Mouse (Mus musculus): ENCODE data around the gene Kif28. TPM values are rescaled to one million over a fixed set of nuclear protein-coding genes. Genes with fewer than 3 reads are reported as not detected.
"Not testable (repeated sequence)": the region's sequence is repeated elsewhere in the genome, so short reads cannot be mapped to it uniquely, and the experiment has no call there.

Kif28 gene
- under 1 TPM; 0.19 to 0.32 TPM for total RNA-seq (2021)
- long read RNA-seq, experiment 1: 0 reads
- long read RNA-seq, experiment 2: 0 reads

DNA sequence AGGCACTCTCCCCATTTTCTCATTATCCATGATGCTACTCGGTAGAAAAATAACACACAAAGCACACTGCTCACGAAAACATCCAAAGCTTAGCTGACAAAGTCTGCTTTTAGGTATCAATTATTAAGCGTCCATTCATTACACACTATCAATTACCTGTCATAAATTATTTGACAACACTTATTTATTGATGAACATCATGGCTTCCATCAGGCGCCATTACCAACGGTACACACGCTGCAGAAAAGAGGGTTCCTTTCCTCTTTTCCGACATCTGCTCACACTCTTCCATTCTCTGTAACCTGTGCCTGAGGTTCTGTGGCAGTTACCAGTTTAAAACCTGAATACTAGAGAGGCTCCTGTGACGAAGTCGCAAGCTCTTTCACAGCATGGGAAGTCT lies at the start of gene Kif28:
Gene Kif28 (minus strand): TSS at position 101 of the 400 bp plus-strand sequence.
- no peak for DNase-seq (ENCODE audit: low spot score in 2 of 2)

DNA sequence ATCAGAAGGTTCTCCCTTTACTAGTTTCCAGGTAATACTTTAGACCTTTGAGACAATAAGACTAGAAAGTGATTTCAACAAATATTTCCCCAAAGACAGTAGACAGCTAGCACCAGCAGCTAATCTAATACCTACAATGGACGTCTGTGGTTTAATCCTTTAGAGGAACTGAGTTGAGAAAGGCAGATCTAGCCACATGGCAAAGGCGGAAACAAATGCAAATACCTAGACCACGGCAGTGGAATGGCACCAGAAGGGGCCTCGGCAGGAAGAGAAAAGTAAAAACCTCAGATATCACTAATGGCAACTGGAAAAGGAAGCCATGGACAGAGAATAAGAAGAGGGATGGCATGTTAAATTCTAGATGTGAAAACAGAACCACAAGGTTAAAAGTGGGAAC lies 42.2 kb upstream of the Kif28 start:
- DNase-seq (ENCODE audit: low spot score in 2 of 2): no peak

DNA sequence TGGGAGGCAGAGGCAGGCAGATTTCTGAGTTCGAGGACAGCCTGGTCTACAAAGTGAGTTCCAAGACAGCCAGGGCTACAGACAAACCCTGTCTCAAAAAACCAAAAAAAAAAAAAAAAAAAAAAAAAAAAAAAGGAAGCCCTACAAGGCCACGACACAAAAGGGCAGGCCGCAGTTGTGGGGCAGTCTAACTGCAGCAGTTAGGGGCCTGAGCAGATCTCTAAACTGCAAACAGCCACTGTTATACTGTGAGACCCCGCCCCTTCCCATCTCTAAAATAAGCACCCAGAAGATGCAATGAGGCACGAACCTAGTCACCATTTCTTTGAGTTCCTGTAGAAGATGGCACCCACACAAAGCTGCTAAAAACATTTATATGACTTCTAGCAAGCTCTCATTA lies 40.4 kb upstream of the Kif28 start:
- no peak for DNase-seq (ENCODE audit: low spot score in 2 of 2)

DNA sequence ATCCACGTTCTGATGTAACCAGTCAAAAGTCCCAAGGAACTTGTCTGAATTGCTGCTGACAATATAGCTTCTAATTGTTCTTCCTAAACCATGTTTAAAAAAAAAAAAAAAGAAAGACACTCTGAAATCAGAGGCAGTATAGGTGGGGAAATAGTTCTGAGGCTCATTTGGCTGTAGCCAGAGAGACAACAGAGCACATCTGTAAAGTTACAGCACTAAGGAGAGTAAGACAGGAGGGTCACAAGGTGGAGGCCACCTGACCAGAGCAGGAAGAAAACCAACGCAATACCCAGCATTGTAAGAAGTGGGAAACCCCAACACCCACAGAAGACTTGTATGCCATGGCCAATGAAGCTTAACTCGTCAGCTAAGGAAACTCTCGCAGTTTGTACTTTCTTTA lies 39.0 kb upstream of the Kif28 start:
- no peak for DNase-seq (ENCODE audit: low spot score in 2 of 2)

DNA sequence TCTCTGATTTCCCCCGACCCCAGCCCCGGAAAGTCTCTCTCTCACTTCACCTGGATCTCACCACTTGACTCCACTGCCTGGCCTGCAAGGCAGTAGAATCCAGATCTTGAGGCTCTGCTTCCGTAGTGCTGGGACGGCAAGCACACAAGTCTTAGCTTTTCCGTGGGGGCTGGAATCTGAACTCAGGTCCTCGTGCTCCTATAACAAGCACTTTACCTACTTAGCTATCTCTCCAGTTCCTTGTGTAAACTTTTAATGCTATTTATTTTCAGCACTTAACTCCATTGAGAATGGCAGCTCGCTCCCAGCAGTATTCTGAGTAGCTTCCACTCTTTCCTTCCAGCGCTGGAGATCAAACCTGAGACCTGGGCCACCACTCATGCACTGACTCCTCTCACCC lies 31.8 kb upstream of the Kif28 start:
- DNase-seq (ENCODE audit: low spot score in 2 of 2): no peak

DNA sequence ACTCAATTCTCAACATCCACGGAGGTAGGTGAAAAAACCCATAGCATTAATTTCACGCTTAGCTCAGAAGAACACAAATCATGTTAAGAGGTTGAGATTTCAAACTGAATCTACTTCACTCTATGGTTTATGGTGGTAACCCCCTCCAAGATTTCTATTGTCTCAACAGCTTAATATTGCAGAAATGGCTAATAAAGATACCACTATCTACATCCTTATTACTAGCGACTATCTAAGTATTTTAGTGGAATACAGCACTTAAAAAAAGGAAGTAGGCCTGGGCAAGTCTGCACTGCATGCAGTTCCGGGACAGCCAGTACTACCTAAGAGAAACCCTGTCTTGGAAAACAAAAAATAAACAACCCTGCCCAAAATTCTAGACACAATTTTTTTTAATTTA lies 15.5 kb upstream of the Kif28 start:
- DNase-seq (ENCODE audit: low spot score in 2 of 2): no peak

DNA sequence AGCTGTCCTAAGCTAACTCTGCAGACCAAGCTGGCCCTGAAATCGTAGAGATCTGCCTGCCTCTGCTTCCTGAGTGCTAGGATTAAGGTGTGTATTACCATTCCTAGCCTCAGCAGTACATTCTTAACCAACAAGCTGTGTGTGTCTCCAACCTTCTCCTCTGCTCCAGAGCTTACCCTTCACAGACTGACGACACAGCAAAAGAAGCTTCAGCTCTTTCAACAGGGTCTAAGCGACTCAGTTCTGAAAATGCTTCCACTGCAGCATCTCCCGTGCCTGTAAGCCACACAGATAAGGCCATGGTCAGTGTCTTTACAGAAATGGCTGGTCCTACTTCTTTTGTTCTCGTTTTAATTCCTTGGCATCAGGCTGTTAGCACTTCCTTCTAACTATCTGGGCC lies 15.0 kb upstream of the Kif28 start:
- DNase-seq (ENCODE audit: low spot score in 2 of 2): no peak

DNA sequence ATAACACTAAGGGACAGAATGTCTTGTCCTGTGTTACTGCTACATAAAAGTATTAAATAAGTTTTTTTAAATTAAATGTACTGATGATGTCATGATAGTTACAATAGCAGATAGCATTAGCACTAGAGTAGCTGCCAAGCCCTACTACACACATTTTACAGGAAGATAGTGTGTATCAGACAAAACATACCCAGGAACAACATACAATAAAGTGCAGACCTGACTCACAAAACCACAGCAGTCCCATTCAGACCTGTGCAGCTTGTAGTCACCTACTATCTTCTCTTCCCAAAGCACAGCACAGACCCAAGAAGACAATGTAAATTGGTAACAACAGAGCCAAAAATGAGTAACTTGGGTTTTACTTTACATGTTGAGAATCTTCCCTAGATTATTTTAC lies 11.4 kb upstream of the Kif28 start:
- no peak for DNase-seq (ENCODE audit: low spot score in 2 of 2)

DNA sequence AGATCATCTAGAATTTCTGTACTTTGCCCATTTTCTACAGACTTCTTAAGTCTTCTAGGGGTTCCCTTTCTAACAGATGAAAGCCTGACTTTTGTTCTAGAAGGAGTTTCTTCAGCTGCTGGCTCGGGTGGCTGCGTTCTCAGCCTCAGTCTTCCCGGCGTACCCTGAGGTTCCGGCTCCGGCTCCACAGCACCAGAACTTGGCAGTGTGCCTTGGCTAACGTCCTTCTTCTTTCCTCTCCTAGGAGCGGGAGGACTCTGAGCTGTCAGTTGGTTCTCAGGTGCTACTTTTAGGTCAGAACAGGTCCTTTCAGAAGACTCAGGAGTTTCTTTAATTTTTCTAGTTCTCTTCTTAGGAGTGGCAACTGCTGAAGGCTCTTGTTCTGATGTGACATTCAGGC lies 7.9 kb upstream of the Kif28 start:
- no peak for DNase-seq (ENCODE audit: low spot score in 2 of 2)

DNA sequence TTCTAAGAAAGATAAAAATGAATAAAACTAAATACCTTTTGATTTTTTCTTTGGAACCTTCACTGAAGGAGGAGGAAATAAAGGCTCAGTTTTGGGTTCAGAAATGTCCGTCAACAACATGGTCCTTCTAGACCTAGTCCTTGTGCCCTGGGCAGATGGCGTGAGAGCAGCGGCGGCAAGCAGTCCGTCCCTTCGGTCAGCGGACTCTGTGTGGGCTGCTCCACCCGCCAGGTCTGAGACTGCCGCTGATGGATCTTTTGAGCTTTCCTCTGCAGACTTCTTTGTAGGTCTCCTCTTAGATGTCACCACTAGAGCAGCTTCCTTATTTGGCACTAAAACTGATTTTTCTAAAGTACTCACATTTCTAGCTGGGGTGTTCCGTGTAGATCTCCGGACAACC lies 7.2 kb upstream of the Kif28 start:
- DNase-seq (ENCODE audit: low spot score in 2 of 2): no peak

DNA sequence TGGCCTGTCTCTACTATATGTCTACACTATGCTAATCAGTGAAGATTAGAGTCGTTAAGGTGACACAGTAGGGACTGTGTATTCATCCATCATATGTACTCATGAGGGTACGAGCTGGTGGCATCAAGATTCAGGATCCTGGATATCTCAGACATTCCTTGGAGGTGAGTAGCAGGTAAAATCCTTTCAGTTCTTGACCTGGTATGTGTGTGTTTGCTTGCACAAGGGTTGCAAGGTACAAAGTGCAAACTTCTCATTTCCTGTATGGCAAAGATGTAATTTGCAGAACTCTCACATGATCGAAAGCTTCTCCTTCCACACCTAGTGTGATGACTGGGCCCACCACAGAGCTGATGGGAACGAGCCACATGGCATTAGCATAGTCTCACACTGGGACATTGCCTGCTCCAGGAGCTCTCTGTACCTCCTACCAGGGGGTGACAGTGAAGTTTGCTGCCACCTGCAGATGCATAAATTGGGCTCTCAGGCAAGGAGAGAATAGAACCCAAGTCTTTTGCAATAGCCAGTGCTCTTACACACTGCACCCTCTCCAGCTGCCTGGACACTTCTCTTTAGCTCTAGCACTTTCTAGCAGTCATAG lies 1.4 kb downstream of the Kif28 start:
- DNase-seq (ENCODE audit: low spot score in 2 of 2): no peak

DNA sequence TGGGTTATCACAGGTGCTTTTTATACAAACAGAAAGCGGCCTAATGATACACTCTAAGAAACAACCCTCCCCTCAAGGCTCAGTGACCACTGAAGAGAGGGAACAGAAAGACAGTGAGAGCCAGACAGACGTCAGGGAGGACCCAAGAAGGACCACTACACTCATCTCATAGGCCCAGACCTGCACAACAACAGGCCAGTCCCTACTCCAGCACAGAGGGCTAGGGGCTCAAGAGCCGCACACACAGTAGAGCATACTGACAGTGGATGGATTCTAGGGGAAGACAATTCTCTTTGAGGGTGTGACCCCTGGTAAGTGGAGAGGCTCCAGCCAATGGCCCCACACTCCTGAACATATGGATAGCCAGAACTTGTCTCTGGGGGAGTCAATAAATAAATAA lies 8.6 kb downstream of the Kif28 start:
- DNase-seq (ENCODE audit: low spot score in 2 of 2): no peak

DNA sequence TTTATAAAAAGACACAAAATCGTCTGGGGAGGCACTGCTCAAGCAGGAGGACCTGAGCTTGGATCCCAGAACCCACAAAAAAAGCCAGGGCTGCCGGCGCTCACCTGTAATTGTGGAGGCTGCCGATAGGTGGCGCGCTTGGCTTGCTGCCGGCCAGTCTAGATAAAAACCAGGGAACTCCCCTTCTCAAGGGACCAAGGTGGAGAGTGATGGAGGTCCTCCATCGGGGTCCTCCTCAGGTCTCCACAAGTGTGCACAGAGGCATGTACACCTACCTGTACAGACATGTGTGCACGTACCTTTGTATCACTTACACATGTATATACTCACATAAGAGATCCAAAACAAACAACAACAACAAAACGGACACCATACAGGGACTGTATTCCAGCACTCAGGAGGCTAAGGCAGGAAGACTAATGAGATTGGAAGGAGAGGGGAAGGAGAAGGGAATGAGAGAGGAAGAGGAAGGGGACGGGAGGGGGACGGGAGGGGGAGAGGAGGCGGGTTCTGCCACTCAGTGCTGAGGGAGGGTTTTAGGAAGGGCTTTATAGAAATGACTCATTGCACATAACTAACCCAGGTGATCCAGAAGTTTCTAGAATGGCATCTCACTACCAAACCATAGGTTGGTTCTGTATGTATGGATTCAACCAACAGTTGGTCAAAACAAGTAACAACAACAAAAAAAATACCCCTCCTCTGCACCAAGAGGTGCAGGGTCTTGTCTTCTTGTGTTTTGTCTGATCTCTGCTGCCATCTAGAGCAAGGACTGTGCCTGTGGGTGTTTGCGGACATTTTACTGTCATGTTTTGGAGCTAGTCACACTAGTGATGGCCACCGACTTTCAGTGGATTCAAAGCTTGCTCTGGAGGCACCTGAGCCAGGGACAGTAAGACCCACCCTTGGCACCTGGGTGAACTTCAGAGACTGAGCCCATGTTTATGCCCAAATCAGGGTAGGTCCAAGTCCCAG lies 10.3 kb downstream of the Kif28 start:
- DNase-seq (ENCODE audit: low spot score in 2 of 2): peak; percentile 68 to 72

DNA sequence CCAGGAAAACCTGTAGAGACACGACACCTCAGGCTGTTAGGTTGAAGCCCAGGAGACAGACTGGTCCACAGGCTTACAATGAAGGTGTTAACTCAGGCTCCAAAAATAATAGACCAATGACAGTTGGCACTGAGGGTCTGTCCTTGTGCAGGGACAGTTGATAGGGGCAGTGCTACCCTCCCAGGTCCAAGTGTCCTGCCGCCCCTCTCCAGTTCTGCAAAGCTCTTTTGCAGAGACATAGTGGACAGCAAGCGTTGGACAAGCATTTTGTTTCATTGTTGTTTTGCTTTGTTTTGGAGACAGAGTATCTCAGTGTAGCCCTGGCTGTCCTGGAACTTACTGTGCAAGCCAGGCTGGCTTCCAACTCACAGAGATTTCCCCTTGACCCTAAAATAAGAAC lies 13.7 kb downstream of the Kif28 start:
- no peak for DNase-seq (ENCODE audit: low spot score in 2 of 2)

DNA sequence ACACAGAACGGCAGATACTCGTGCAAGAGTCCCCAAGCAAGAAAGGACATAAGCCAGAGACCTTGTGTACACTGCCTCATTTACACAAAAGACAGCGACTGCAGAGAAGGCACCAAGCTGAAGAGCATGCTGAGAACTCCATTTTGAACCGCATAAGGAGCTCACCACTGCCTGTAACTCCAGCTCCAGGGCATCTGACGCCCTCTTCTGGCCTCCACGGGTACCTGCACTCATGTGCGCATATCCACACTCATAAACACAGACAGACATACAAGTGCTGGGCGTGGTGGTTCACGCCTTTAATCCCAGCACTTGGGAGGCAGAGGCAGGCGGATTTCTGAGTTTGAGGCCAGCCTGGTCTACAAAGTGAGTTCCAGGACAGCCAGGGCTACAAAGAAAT lies 16.4 kb downstream of the Kif28 start:
- no peak for DNase-seq (ENCODE audit: low spot score in 2 of 2)

DNA sequence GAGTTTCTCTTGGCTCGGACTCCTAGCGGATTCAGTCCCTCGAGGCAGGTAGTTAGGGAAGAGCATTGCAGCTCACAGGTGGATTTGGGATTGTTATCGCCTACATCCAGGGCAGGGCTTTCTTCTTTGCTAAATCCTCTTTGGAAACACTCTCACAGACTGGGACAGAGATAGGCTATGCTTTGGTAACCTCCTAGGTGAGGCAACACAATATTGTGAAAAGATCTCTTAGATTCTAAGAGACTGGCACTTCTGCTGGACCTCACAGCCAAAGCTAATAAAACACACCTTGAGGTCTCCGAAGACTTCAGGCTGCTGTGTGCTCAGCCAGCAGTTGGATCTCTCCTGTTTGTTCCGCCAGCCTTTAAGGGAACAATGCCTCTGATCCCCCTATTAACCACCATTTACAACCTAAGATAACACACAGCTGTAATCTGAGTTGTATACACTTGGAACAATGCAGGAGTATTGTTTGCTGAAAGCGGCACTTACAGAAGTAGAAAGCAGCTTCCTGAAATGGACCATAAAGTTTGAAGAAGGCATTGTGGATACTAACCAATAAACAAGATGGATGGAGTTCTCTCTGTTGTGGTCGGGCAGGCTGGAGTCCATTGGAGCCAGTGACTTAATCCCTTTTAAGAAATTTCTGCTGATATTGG lies 22.1 kb downstream of the Kif28 start:
- no peak for DNase-seq (ENCODE audit: low spot score in 2 of 2)

DNA sequence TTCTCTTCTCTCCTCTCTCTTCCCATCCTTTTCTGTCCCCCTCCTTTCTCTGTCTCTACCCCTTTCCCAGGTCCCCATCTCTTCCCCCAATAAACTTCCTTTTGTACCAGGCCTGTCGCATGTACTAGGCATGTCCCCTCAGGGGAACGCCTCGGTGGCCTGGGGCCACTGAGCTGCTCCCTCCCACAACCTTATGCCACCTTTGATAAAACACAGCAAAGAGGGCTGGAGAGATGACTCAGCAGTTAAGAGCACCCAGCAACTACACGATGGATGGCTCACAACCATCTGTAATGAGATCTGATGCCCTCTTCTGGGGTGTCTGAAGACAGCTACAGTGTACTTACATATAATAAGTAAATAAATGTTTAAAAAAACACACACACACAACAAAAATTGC lies 29.3 kb downstream of the Kif28 start:
- DNase-seq (ENCODE audit: low spot score in 2 of 2): no peak

DNA sequence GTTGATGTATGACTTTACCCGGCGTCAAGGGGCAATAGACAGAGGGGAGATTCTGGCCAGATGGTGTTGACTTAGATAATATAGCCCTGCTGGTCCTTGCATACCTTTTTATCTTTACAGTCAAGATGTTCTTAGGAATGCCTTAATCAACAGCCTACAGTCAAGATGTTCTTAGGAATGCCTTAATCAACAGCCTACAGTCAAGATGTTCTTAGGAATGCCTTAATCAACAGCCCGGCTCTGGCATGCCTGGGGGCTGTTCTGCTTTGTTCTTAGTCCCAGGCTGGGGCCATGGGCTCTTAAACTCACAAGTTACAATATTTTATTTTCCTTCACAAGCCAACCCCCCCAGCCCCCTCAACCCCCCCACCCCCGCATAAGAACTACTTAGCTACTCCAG lies 29.8 kb downstream of the Kif28 start:
- DNase-seq (ENCODE audit: low spot score in 2 of 2): not testable (repeated sequence)

DNA sequence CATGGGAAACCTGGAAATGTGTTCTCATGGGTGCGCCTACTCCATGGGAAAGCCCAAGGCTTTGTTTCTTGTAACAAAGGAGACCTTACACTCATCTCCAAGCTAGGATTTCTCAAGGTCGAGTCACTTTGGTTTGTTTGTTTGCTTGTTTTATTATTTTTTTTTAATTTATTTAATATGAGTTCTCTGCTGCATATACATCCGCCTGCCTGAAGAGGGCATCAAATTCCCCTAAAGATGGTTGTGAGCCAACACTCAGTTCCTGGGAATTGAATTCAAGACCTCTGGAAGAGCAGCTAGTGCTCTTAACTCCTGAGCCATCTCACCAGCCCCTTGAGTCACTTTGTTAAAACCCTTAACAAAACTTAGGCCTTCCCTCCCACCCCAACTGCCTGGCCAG lies 31.7 kb downstream of the Kif28 start:
- DNase-seq (ENCODE audit: low spot score in 2 of 2): no peak

DNA sequence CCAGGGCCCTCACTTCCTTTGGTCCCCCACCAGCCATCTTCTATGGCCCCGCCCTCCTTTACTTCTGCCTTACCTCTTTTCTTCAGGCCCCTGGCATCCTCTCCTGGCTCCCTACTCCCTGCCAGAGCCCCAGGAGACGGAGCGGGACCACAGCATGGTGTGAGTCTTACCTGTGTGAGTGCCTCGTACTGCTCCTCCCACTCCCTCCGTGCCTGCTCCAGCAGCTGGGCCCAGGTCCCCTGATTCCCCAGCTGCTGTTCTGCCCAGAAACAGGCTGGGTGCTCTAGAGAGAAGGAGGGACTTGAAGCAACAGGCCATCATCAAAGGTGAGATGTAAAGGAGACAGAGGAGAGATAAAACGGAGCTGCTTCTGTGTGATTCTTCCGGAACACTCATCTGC lies 32.4 kb downstream of the Kif28 start:
- DNase-seq (ENCODE audit: low spot score in 2 of 2): no peak

DNA sequence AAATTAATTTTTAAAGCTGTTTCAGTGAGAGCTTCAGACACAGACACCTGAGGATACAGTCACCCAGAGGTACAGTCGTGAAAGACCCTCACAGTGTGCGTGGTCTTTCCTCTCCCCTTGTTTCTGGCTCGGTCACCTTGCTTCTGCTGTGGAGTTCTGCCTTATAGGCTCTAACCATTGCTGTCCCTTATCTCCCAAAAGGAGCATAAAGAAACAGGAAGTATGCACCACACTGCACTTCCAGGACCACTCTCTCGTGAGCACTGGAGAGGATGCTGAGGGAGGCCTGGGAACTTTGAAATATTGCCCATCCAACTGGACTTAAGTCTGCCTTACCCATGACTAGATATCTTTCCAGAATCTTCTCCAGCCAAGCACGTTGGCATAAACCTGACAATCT lies 34.3 kb downstream of the Kif28 start:
- no peak for DNase-seq (ENCODE audit: low spot score in 2 of 2)

DNA sequence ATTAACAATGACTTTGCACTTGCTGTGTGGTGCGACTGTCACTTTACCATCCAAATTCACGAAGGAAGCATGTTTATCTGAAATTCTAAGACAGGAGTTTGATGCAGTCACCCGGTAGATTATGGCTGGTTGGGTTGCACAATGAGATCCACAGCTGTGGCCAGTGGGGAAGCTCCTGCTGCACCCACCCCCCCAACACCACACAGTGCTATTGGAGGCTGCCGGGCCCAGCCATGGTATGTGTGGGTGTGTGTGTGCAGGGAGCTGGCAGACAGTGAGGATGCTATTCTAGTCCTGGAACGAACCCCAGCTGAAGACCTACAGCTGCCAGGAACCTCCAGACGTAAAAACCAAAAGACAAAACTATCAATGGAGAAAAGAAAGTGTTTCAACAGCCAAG lies 35.7 kb downstream of the Kif28 start:
- DNase-seq (ENCODE audit: low spot score in 2 of 2): peak; percentile 70 to 79
